Mouse (Mus musculus): ENCODE measurements around the gene Ano1. TPM values are rescaled to one million over a fixed set of nuclear protein-coding genes. Genes with fewer than 3 reads are reported as not detected.

Ano1 gene
- total and polyA plus RNA-seq, 3 experiments, result 0.04 TPM; not detected in 2

DNA sequence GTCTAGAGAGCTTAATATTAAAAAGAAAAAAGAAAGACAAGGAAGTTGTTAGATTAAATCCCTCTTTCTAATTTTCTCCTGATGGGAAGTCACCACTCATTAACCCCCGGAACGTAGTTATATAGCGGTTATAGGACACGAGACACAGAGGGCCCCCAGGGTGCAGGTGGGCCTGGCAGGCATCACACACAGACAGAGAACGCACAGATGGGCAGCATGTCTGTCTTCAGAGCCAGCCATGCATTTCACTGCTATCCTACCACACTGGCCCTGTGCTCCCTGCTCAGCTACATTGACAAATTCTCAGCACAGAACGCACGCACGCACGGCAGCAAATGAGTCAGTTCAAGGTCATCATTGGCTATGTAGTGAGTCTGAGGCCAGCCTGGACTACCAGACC, 8.5 kb upstream of the Ano1 start (continued):
- TF ChIP-seq E2F4 (IDR thresholded peaks at IDR 0.05; ENCODE audit: borderline replicate concordance, low read depth, low read length), result no peak

DNA sequence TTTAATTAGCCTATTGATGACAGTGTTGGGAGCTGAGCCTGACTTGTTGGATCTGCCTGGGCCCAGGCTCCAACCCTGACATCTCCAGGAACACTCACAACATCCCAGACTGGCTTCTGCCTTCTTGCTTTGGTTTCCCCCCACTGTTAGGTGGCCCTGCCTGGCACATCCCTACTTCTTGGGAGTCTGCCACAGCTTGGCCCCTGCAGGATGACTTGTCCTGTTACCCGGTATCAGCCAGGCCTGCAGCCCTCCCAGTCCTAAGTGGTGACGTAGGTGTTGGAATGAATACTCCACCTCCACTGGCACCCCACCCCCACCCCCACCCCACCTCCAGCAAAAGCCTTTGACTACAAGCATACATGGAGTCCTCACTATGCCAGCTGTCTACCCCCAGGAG, 7.7 kb upstream of the Ano1 start:
- H3K79me2 ChIP-seq (ENCODE audit: control insufficient read depth, insufficient read depth, low read length, poor library complexity), result no peaks in the 10 kb centered on the region
- H3K27me3 ChIP-seq (ENCODE audit: control insufficient read depth in 1 of 2, insufficient read depth in 2 of 2, low read length in 2 of 2), result no peaks in the 10 kb centered on the region
- no peak overlapping the region for H3K4me3 ChIP-seq (ENCODE audit: control insufficient read depth in 1 of 2, insufficient read depth in 1 of 2, low read depth in 2 of 2, low read length in 2 of 2)
- H3K27ac ChIP-seq (ENCODE audit: control insufficient read depth, low read depth, low read length), result no peak overlapping the region
- TF ChIP-seq TBP (IDR thresholded peaks at IDR 0.05; ENCODE audit: low read depth, low read length) (no peak), CHD2 (IDR thresholded peaks at IDR 0.05; ENCODE audit: low read length) (no peak), USF1 (IDR thresholded peaks at IDR 0.05; ENCODE audit: low read depth, low read length) (no peak), UBTF (IDR thresholded peaks at IDR 0.05; ENCODE audit: borderline replicate concordance, insufficient read depth, low read depth, low read length) (no peak), TCF12 (IDR thresholded peaks at IDR 0.05; ENCODE audit: low read depth, low read length) (no peak), MAFK (IDR thresholded peaks at IDR 0.05; ENCODE audit: borderline replicate concordance, low read depth, low read length) (no peak), CHD1 (IDR thresholded peaks at IDR 0.05; ENCODE audit: low read depth, low read length) (no peak), GATA1 (IDR thresholded peaks at IDR 0.05; ENCODE audit: low read depth, low read length) (no peak), ZMIZ1 (IDR thresholded peaks at IDR 0.05; ENCODE audit: low read depth, low read length) (no peak), POLR2AphosphoS2 (IDR thresholded peaks at IDR 0.05; ENCODE audit: low read length) (no peak), MXI1 (IDR thresholded peaks at IDR 0.05; ENCODE audit: low read depth, low read length) (no peak), HCFC1 (IDR thresholded peaks at IDR 0.05; ENCODE audit: low read depth, low read length) (no peak), E2F4 (IDR thresholded peaks at IDR 0.05; ENCODE audit: borderline replicate concordance, low read depth, low read length) (no peak), MEF2A (IDR thresholded peaks at IDR 0.05; ENCODE audit: extremely low read depth, insufficient replicate concordance, low read depth, low read length, poor library complexity, severe bottlenecking) (no peak)
- H3K4me1 ChIP-seq (ENCODE audit: control insufficient read depth in 1 of 2, insufficient read depth in 2 of 2, low read length in 2 of 2), result peaks cover 0 to 3% of the 10 kb centered on the region in 2 experiments; a peak in 1 of 4 replicates
- H3K36me3 ChIP-seq (ENCODE audit: control insufficient read depth in 1 of 2, insufficient read depth in 2 of 2, low read length in 2 of 2), result no peaks in the 10 kb centered on the region
- no peak overlapping the region for H3K9ac ChIP-seq (ENCODE audit: control insufficient read depth, low read depth, low read length, poor library complexity, severe bottlenecking)
- no peaks in the 10 kb centered on the region for H3K9me3 ChIP-seq (replicated peaks; ENCODE audit: insufficient read depth, low read length)
- no peak for DNase-seq (ENCODE audit: low read depth, low spot score)

DNA sequence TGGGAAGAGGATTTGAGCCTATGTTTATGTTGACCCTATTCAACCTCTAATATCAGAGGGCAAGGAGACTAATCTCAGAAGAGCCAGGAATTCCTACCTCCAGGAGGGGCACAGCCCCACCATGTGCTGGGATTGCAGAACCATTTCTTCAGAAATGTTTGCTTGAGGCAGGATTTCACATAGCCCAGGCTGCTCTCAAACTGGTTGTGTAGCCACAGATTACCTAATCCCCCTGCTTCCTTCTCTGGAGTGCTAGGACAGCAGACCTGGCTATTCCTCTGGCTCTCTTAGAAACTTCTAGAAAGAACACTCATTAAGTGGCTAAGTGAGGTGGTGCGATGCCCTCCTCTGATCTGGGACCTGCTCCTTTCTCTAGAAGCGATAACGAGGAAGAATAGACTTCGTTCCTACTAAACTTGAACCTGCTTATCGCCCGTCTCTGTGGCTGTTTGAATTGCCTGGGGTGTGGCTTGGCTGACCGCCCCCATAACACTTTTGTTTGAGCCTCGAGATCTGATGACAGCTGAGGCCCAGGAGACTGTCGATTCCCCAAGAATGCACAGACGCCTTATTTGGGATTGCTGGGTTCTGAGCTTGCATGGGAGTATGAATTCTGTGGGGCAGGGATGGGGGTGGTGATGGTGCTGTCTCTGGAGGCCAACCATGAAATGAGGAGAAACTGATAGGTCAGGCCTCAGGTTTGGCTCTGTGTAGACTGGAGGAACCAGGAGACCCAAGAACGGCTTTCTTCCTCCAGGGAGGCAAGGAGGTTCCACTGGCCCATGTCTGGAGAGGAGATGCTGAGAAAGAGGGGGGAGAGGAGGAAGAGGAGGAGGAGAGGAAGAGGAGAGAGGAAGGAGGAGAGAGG, 4.0 kb upstream of the Ano1 start:
- H3K9ac ChIP-seq (ENCODE audit: control insufficient read depth, low read depth, low read length, poor library complexity, severe bottlenecking), result no peak overlapping the region; the same call in 1 of the 2 replicates
- DNase-seq (ENCODE audit: low read depth, low spot score), result peak; percentile 35
- H3K79me2 ChIP-seq (ENCODE audit: control insufficient read depth, insufficient read depth, low read length, poor library complexity), result no peaks in the 10 kb centered on the region
- H3K27me3 ChIP-seq (ENCODE audit: control insufficient read depth in 1 of 2, insufficient read depth in 2 of 2, low read length in 2 of 2), result no peaks in the 10 kb centered on the region
- H3K4me1 ChIP-seq (ENCODE audit: control insufficient read depth in 1 of 2, insufficient read depth in 2 of 2, low read length in 2 of 2), result peaks cover 0 to 3% of the 10 kb centered on the region in 2 experiments; a peak in 1 of 4 replicates
- H3K9me3 ChIP-seq (replicated peaks; ENCODE audit: insufficient read depth, low read length), result no peaks in the 10 kb centered on the region
- no peak for TF ChIP-seq CTCF (IDR thresholded peaks at IDR 0.05 in 2 of 3, conservative IDR thresholded peaks at IDR 0.05 in 1 of 3; ENCODE audit: control insufficient read depth in 1 of 3, insufficient read depth in 1 of 3, low read depth in 2 of 3, low read length in 3 of 3, poor library complexity in 1 of 3, severe bottlenecking in 1 of 3)
- no peak for TF ChIP-seq MAFK (IDR thresholded peaks at IDR 0.05; ENCODE audit: borderline replicate concordance, low read depth, low read length)
- no peak for TF ChIP-seq CHD2 (IDR thresholded peaks at IDR 0.05; ENCODE audit: low read length)
- TF ChIP-seq EP300 (IDR thresholded peaks at IDR 0.05; ENCODE audit: low read depth in 1 of 2, low read length in 2 of 2), result peak in 1 of 2 experiments; percentile 37; a peak in 1 of 4 replicates
- H3K4me3 ChIP-seq (ENCODE audit: control insufficient read depth in 1 of 2, insufficient read depth in 1 of 2, low read depth in 2 of 2, low read length in 2 of 2), result no peak overlapping the region
- H3K27ac ChIP-seq (ENCODE audit: control insufficient read depth, low read depth, low read length), result peak overlapping the region; percentile 46; the same call in 1 of the 2 replicates
- no peaks in the 10 kb centered on the region for H3K36me3 ChIP-seq (ENCODE audit: control insufficient read depth in 1 of 2, insufficient read depth in 2 of 2, low read length in 2 of 2)
